Mouse (Mus musculus) heart, adult 8-10 months (tissue): ENCODE measurements around the gene Cdpf1. TPM values are rescaled to one million over a fixed set of nuclear protein-coding genes. Genes with fewer than 3 reads are reported as not detected.

ENCODE experiments used
- DNase-seq: peaks from one replicate; pipeline ENCODE4 v3.0.0; 2022; ENCODE audit warnings: low spot score
- total RNA-seq, 4 experiments: library from RNA; stranded (reverse); gene quantifications; 2 replicates each; pipeline ENCODE4 v1.2.4; 2022

Cdpf1 gene
- total RNA-seq, 4 experiments from 2014 or later: 27.1 to 38.5 (median 31.0) TPM

GRCm38 (mm10) chr15:85765022-85765421, 46.5 kb downstream of the Cdpf1 start:
- no peak for DNase-seq

- DNase-seq: no peak
Observed at GRCm38 (mm10) chr15:85762761-85763160, 48.7 kb downstream of the Cdpf1 start.

GRCm38 (mm10) chr15:85757768-85758167, 53.7 kb downstream of the Cdpf1 start:
- no peak for DNase-seq

Other genes with a start within 250 kb of the Cdpf1 start
- gene Wnt7b, start 229.2 kb downstream of the Cdpf1 start, total RNA-seq: under 1 TPM in 3 of 4 experiments, not detected in 1; 0.06 to 0.19 (median 0.14) TPM
- 10 to 100 TPM; 50.2 to 79.0 (median 59.5) TPM for gene Ppara, start 76.7 kb downstream of the Cdpf1 start, total RNA-seq
- 1 to 10 TPM; 3.1 to 5.4 (median 4.6) TPM for gene Pkdrej, start 10.0 kb upstream of the Cdpf1 start, total RNA-seq
- gene Ttc38, start 20.6 kb upstream of the Cdpf1 start, total RNA-seq: 10 to 100 TPM; 17.9 to 22.2 (median 19.6) TPM
- under 1 TPM; 0.19 to 0.52 (median 0.29) TPM for gene Gtse1, start 48.0 kb upstream of the Cdpf1 start, total RNA-seq
- gene Trmu, start 67.6 kb upstream of the Cdpf1 start, total RNA-seq: 10 to 100 TPM; 12.6 to 23.9 (median 18.2) TPM
- 1 to 10 TPM; 3.2 to 7.3 (median 4.5) TPM for gene Celsr1, start 222.1 kb upstream of the Cdpf1 start, total RNA-seq
- gene Gramd4, start 246.0 kb upstream of the Cdpf1 start, total RNA-seq: 10 to 100 TPM; 26.1 to 31.8 (median 27.3) TPM